Comparison of ENCODE assay signal across 40 mouse cellular contexts in genomic region chr17:7267843-7268242, GRCm38 (mm10). TPM values are rescaled to one million over a fixed set of nuclear protein-coding genes. Genes with fewer than 3 reads are reported as not detected.
A peak's percentile ranks its signal among the peaks of the same experiment; 100 is the strongest.
DNase-seq lines count a peak whose midpoint lies in the region; ATAC-seq and TF ChIP-seq lines count a peak whose summit lies in the region.
"Had no signal": no experiment of that assay in that cellular context is flagged by ENCODE, and none has a peak within 500 bp of the region (broad histone marks: within the 10 kb centered on the region; RNA-seq: fewer than 3 reads in every experiment).

No protein-coding gene starts in this region.

- no peak for DNase-seq in frontal cortex, postnatal 10 days (ENCODE audit: low spot score in 2 of 2)
- no peak for DNase-seq in heart, postnatal 10 days
- DNase-seq in left cerebral cortex, adult 18-20 months (ENCODE audit: low spot score in 2 of 2) = peak; percentile 40 to 57
- no peak for DNase-seq in left cerebral cortex, postnatal 10 days (ENCODE audit: extremely low spot score in 1 of 2, low spot score in 2 of 2)
- DNase-seq in Patski (ENCODE audit: low read depth, low spot score) = no peak
- DNase-seq in ovary, postnatal 36 days (ENCODE audit: low spot score) = no peak
- DNase-seq: adrenal gland, adult 8-10 months; cerebellum, adult 8-10 months; cerebellum, postnatal 25 days; forebrain, postnatal 0 days; gastrocnemius, adult 2 months; gastrocnemius, postnatal 36 days; kidney, adult 18-20 months; kidney, postnatal 4 days; layer of hippocampus, postnatal 36 days; liver; lung, adult 2 months; thymus, adult 2 months; thymus, postnatal 36 days had no signal

- peaks cover 94% of the 10 kb centered on the region for H3K4me1 ChIP-seq in heart, embryonic 13.5 days

- no peaks in the 10 kb centered on the region for H3K27me3 ChIP-seq in heart, embryonic 13.5 days (replicated peaks)
- no peaks in the 10 kb centered on the region for H3K27me3 ChIP-seq in Patski
- H3K27me3 ChIP-seq: CH12.LX; embryonic facial prominence, embryonic 15.5 days; forebrain, embryonic 12.5 days; neural tube, embryonic 13.5 days had no signal

- in situ Hi-C loops in Patski (cut with MboI; ENCODE audit: low pct_unique_long_range_greater_than_20kb) = loop anchor here (25.0 kb wide), 1 partner anchor 1694 kb away; no protein-coding TSS in a partner anchor

- H3K27ac ChIP-seq in heart, embryonic 13.5 days (replicated peaks) = peak overlapping the region; percentile 96
- H3K27ac ChIP-seq: embryonic facial prominence, embryonic 10.5 days; embryonic facial prominence, embryonic 15.5 days; forebrain, embryonic 12.5 days; gastrocnemius, adult 2 months; liver, embryonic 14.5 days; neural tube, embryonic 13.5 days; stomach, postnatal 0 days had no signal

- peaks cover 19% of the 10 kb centered on the region for H3K36me3 ChIP-seq in heart, embryonic 13.5 days

- 63% methylated on average over 2 of the region's 2 CpGs for WGBS in heart, embryonic 13.5 days

- TF ChIP-seq CTCF in Patski (IDR thresholded peaks at IDR 0.05) = no peak

- POLR2A ChIA-PET in Patski (lab: Charles Lee) = no interaction called here

- CTCF ChIA-PET in Patski (lab: Charles Lee) = no interaction called here

- no peak overlapping the region for H3K4me2 ChIP-seq in heart, embryonic 13.5 days
- H3K4me2 ChIP-seq: embryonic facial prominence, embryonic 15.5 days; forebrain, embryonic 12.5 days; midbrain, embryonic 11.5 days; neural tube, embryonic 13.5 days had no signal

- intact Hi-C loops in heart, postnatal 10 days (cut with DNase I) = loop anchor here (5.0 kb wide), 1 partner anchor 96 kb away; the partner anchor contains the start of gene Rps6ka2
- intact Hi-C loops in left cerebral cortex, postnatal 10 days (cut with DNase I) = no loop called here

- no peaks in the 10 kb centered on the region for H3K9me3 ChIP-seq in heart, embryonic 13.5 days
- H3K9me3 ChIP-seq: embryonic facial prominence, embryonic 10.5 days; embryonic facial prominence, embryonic 15.5 days; forebrain, embryonic 12.5 days; neural tube, embryonic 13.5 days had no signal

- H3K9ac ChIP-seq in heart, embryonic 13.5 days = peak overlapping the region; percentile 25; the same call in 1 of the 2 replicates
- H3K9ac ChIP-seq: embryonic facial prominence, embryonic 15.5 days; forebrain, embryonic 12.5 days; forebrain, postnatal 0 days; liver, embryonic 14.5 days; neural tube, embryonic 13.5 days had no signal

- peak; percentile 79 for ATAC-seq in frontal cortex, adult (ENCODE audit: low TSS enrichment)
- no peak for ATAC-seq in heart, embryonic 13.5 days (ENCODE audit: extremely low read depth, insufficient number of reproducible peaks, low FRiP score, low TSS enrichment)
- peak; percentile 48 for ATAC-seq in Patski
- ATAC-seq: forebrain, postnatal 0 days; hindbrain, embryonic 16.5 days had no signal

- no peak overlapping the region for H3K4me3 ChIP-seq in heart, embryonic 13.5 days
- H3K4me3 ChIP-seq: embryonic facial prominence, embryonic 10.5 days; embryonic facial prominence, embryonic 15.5 days; forebrain, embryonic 12.5 days; gastrocnemius, adult 2 months; myocyte; neural tube, embryonic 13.5 days had no signal

RNA-seq across cellular contexts. Expression of gene Tcp10a, which starts 56.6 kb away (rescaled TPM):
- 0.13 TPM in 1 of 2 replicates, not detected in the other for polyA plus RNA-seq in heart, embryonic 13.5 days (2015; fragmentation: Nextera tagmentation; extraction: Ambion mirVana)
- total RNA-seq in heart, postnatal 10 days (2021) = not detected
- under 1 TPM; 0.16 to 0.23 TPM for total RNA-seq in left cerebral cortex, adult 18-20 months (2021)
- under 1 TPM in 1 of 2 experiments, not detected in 1; 0.21 TPM for total RNA-seq in left cerebral cortex, postnatal 10 days (2021)
- polyA plus RNA-seq in Patski (2021) = 0.03 TPM
- total RNA-seq: CH12.LX; forebrain, postnatal 0 days; gastrocnemius, adult 2 months; gastrocnemius, postnatal 36 days; heart, adult 8-10 months; megakaryocyte progenitor cell, adult 5-6 weeks; midbrain, postnatal 0 days had no signal
- polyA plus RNA-seq: C2C12; embryonic facial prominence, embryonic 10.5 days; embryonic facial prominence, embryonic 15.5 days; forebrain, embryonic 12.5 days; forebrain, postnatal 0 days; hindbrain, embryonic 11.5 days; intestine, embryonic 14.5 days; kidney, embryonic 16.5 days; limb, embryonic 11.5 days; liver, embryonic 14.5 days; lung, adult 2 months; midbrain, embryonic 11.5 days; myocyte; spleen, adult 2 months; stomach, postnatal 0 days; thymus, adult 2 months had no signal

Comparison
In these comparisons a context has a peak if more than half of its experiments do, and no peak if none do; other contexts are left out.
1. DNase-seq: peak in left cerebral cortex, adult 18-20 months (2 of 2); none in frontal cortex, postnatal 10 days (0 of 2), heart, postnatal 10 days (0 of 2), left cerebral cortex, postnatal 10 days (0 of 2), Patski (single experiment) and ovary, postnatal 36 days (single experiment).